Mouse (Mus musculus) neural tube, embryonic 14.5 days (tissue): ENCODE measurements at regions not wholly inside any gene's neighbourhood (a gene's known extent, or its start where the extent isn't known, plus 50 kb on each side); places are given as distances from the start of the nearest gene placed in this dataset.

Experiments
- ATAC-seq: fragments of 200-750 bp; cut with Nextera tagmentation; 2 replicates; pipeline ENCODE4 v1.8.0; 2017; ENCODE audit warnings: low read depth, mild to moderate bottlenecking, moderate TSS enrichment, moderate library complexity
- H3K27ac ChIP-seq: fragments of 300-500 bp; sonication (generic); 2 replicates; pipeline ENCODE4 v1.5.1; 2014; ENCODE audit warnings: low read depth, mild to moderate bottlenecking, control low read depth, low read length, moderate library complexity, mixed read lengths
- H3K27me3 ChIP-seq: fragments of 300-500 bp; sonication (generic); 2 replicates; pipeline ENCODE4 v1.6.1; 2014; ENCODE audit warnings: low read length; ENCODE audit not compliant: control insufficient read depth, insufficient read depth
- H3K36me3 ChIP-seq: fragments of 300-500 bp; sonication (generic); 2 replicates; pipeline ENCODE4 v1.6.1; 2014; ENCODE audit warnings: low read length, mixed read lengths; ENCODE audit not compliant: control insufficient read depth, insufficient read depth
- H3K4me1 ChIP-seq: fragments of 300-500 bp; sonication (generic); 2 replicates; pipeline ENCODE4 v1.6.1; 2014; ENCODE audit warnings: low read length; ENCODE audit not compliant: control insufficient read depth, insufficient read depth
- H3K4me2 ChIP-seq: fragments of 300-500 bp; sonication (generic); 2 replicates; pipeline ENCODE4 v1.6.1; 2014; ENCODE audit warnings: mild to moderate bottlenecking, low read depth, low read length, control low read depth
- H3K4me3 ChIP-seq: fragments of 300-500 bp; sonication (generic); 2 replicates; pipeline ENCODE4 v1.5.1; 2014; ENCODE audit warnings: low read depth, low read length, control low read depth, mixed read lengths
- H3K9ac ChIP-seq: fragments of 300-500 bp; sonication (generic); replicated peaks from 2 replicates; pipeline ENCODE4 v1.6.1; 2014; ENCODE audit warnings: low read depth, mild to moderate bottlenecking, control low read depth, low read length, mixed read lengths
- H3K9me3 ChIP-seq: fragments of 300-500 bp; sonication (generic); 2 replicates; pipeline ENCODE4 v1.6.1; 2016; ENCODE audit warnings: low read length; ENCODE audit not compliant: control insufficient read depth
- WGBS: fragments of 180-500 bp; shearing (Covaris S2); extraction: QIAGEN DNeasy Blood & Tissue Kit; methylation state at CpG from one replicate; pipeline ENCODE4 v1.1.7; 2014; 5-methylcytosine and 5-hydroxymethylcytosine counted together

DNA sequence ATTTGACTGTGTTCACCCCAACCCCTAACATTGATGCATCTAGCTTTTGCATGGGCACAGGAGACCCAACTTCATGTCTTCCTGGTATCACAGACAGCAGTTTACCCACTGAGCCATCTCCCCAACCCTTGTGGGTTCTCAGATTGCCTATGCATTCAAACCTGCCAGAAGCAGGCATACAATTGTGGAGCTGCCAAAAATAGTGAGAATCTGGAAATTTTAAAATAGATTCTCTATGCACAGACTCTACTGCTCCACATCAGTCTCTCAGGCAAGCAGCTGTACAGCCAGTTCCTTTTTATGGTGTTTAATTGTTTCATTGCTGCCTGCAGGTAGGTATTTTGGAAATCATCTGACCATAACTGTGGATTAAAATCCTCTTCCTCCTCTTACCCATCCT is 129.9 kb upstream of the Gls start:
- Histone ChIP-seq H3K9me3 (no peaks in the 10 kb centered on the region), H3K27ac (no peak overlapping the region), H3K4me1 (no peaks in the 10 kb centered on the region), H3K9ac (no peak overlapping the region), H3K4me2 (no peak overlapping the region), H3K4me3 (no peak overlapping the region), H3K27me3 (no peaks in the 10 kb centered on the region), H3K36me3 (no peaks in the 10 kb centered on the region)
- no peak for ATAC-seq

DNA sequence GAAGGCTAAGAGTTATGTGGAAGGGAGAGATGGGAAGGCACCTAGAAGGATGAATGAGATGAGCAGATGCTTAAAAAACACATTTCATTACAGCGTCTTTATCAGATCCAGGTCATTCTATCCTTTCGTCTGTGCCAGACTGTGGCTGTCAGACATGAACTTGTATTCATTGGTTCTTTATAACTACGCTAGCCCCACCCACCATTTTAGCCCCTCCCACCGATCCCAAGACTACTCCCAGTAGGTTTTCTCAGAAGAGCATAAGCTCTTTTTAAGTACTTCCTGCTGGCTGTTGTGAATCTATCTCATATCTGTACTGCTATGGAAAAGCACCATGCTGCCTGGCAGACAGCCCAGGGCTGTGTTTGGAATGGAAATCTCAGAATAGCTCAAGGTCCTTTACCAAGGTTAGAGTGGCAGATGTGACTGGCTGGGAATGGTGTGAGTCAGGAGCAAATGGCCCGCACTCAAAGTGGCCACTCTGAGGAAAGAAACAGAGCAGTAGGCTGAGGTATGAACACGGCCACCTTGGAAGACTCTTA is 121.1 kb upstream of the Gls start:
- Histone ChIP-seq H3K4me2 (no peak overlapping the region), H3K4me1 (no peaks in the 10 kb centered on the region), H3K4me3 (no peak overlapping the region), H3K27me3 (no peaks in the 10 kb centered on the region), H3K36me3 (no peaks in the 10 kb centered on the region), H3K9ac (no peak overlapping the region), H3K9me3 (no peaks in the 10 kb centered on the region), H3K27ac (no peak overlapping the region)
- 92% methylated on average over 6 of the region's 6 CpGs for WGBS
- ATAC-seq: no peak

DNA sequence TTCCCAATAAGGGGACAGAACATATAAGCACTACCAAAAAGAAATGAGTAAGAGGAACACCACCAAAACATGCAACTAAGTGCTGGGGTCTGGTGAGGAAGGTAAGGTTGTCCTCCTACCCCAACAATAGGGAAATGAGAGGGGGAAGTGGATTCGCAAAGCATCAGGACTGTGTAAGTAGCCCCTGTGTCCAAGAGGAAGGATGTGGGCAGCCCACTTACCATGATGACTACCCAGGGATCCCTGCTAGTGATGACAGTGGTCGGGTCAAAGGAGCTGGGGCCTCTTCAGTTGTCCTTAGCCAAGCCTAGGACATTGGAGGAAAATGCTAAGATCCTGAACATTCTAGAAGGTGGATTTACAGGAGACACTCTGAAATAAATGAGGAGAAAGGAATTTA is 109.1 kb upstream of the Gls start:
- Histone ChIP-seq H3K27ac (no peak overlapping the region), H3K4me1 (no peaks in the 10 kb centered on the region), H3K9me3 (no peaks in the 10 kb centered on the region), H3K9ac (no peak overlapping the region), H3K4me3 (no peak overlapping the region), H3K27me3 (no peaks in the 10 kb centered on the region), H3K4me2 (no peak overlapping the region), H3K36me3 (no peaks in the 10 kb centered on the region)
- WGBS: 90% methylated on average over 2 of the region's 2 CpGs
- ATAC-seq: no peak

DNA sequence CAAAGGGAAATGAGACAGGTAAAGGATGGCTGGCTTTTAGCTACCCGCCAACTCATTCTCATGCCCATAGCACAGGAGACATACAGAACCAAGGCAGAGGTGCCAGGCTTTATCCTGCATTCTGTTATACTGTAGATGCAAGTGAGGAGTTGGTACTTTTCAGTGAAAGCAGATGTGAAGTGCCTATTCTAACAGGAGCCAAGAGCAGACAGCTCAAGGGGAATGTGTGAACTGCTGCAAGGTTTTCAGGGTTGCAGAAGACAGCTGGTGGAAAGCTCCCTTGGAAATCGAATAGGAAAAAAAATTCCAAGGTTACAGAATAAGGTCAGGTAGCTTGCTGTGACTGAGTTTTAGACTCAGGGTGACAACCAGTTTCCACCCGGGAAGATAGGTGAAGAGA is 105.7 kb upstream of the Gls start:
- Histone ChIP-seq H3K27me3 (no peaks in the 10 kb centered on the region), H3K9ac (no peak overlapping the region), H3K27ac (no peak overlapping the region), H3K4me2 (no peak overlapping the region), H3K4me3 (no peak overlapping the region), H3K36me3 (no peaks in the 10 kb centered on the region), H3K4me1 (no peaks in the 10 kb centered on the region), H3K9me3 (no peaks in the 10 kb centered on the region)
- 82% methylated on average over 3 of the region's 3 CpGs for WGBS
- ATAC-seq: no peak

DNA sequence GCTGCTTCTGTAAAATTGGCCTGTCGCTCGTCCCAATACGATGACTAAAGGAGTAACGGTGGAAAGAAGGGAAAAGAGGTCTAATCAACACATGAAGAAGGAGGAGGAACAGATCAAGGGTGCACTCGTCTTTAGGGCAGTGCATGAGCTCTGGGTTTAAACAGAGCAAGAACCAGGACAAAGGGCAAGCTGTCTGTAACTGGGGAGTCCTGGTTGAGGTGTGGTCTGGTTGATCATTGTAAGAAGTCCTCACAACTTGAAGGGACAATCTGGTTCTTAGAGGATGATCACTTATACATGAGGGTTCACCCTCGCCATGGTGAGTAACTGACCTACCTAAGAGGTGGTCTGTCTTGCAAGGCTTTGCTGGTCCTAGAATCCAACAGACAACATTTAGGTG is 105.2 kb upstream of the Gls start:
- no peaks in the 10 kb centered on the region for H3K36me3 ChIP-seq
- H3K4me1 ChIP-seq: no peaks in the 10 kb centered on the region
- no peak overlapping the region for H3K27ac ChIP-seq
- H3K27me3 ChIP-seq: no peaks in the 10 kb centered on the region
- H3K9ac ChIP-seq: no peak overlapping the region
- 89% methylated on average over 6 of the region's 6 CpGs for WGBS
- no peak overlapping the region for H3K4me3 ChIP-seq
- no peak overlapping the region for H3K4me2 ChIP-seq
- H3K9me3 ChIP-seq: no peaks in the 10 kb centered on the region
- ATAC-seq: no peak

DNA sequence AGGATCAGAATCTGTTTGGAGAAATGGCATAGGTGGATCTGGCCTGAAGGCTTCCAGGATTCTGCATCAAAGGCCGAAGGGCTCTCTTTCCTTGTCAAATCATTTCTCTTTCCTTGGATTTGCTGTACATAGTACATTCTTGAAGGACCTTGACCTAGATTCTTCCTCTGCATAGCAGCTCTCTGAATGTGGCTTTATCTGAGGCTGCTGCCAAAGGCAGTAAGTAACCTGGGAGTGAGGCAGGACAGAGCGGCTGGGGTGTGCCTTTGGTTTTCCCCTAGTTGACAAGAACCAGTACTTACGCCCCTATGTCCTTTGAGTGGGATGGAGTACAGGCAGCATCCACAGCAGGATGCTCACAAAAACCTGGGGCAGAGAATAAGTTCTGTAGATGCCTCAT is 103.7 kb upstream of the Gls start:
- no peak overlapping the region for H3K27ac ChIP-seq
- no peak overlapping the region for H3K4me2 ChIP-seq
- ATAC-seq: no peak
- no peaks in the 10 kb centered on the region for H3K36me3 ChIP-seq
- WGBS: 92% methylated on average over 3 of the region's 3 CpGs
- H3K9ac ChIP-seq: no peak overlapping the region
- no peak overlapping the region for H3K4me3 ChIP-seq
- no peaks in the 10 kb centered on the region for H3K27me3 ChIP-seq
- no peaks in the 10 kb centered on the region for H3K4me1 ChIP-seq
- H3K9me3 ChIP-seq: no peaks in the 10 kb centered on the region

DNA sequence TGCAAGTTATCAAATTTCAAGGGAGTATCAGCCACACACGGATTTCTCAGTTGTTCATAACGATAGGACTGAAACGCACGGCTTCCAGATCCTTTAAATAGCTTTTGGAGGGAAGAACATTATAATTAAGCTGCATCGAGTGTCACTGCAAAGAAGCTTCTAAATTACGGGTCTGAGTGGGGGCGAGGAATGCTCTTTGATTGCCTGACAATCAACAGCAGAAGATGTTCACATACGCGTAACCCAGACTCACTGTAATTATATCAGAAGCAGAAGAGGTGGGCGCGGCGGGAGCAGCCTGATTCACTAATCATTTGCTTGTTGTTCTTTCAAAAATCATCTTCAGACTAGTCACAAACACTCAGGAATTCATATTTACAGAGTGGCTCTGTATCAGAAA is 99.0 kb upstream of the Gls start:
- H3K27ac ChIP-seq: no peak overlapping the region
- no peaks in the 10 kb centered on the region for H3K36me3 ChIP-seq
- H3K9ac ChIP-seq: no peak overlapping the region
- no peak overlapping the region for H3K4me2 ChIP-seq
- no peaks in the 10 kb centered on the region for H3K4me1 ChIP-seq
- H3K4me3 ChIP-seq: no peak overlapping the region
- 79% methylated on average over 12 of the region's 12 CpGs for WGBS
- ATAC-seq: no peak
- no peaks in the 10 kb centered on the region for H3K27me3 ChIP-seq
- no peaks in the 10 kb centered on the region for H3K9me3 ChIP-seq

DNA sequence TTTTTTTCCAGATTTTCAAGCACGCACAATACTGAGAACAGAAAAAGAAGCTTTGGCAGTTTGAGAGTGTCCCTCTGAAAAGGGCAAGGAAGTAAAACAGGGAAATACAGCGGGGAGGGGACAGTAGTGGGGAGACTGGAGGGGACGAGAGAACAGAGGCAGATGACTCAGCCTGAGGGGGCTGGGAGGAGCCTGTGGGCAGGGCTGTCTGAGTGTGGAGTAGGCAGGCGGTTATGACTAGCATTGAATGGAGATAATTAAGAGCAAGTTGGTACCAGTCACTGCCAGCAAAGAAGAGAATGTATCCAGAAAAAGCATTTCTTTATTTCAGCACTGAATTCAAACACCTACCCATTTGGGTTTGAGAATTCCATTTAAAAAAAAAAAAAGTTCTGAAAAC is 98.4 kb upstream of the Gls start:
- WGBS: 41% methylated on average over 4 of the region's 4 CpGs
- no peak for ATAC-seq
- no peak overlapping the region for H3K27ac ChIP-seq
- H3K4me1 ChIP-seq: no peaks in the 10 kb centered on the region
- H3K27me3 ChIP-seq: no peaks in the 10 kb centered on the region
- H3K4me2 ChIP-seq: no peak overlapping the region
- no peaks in the 10 kb centered on the region for H3K36me3 ChIP-seq
- H3K9ac ChIP-seq: no peak overlapping the region
- H3K9me3 ChIP-seq: no peaks in the 10 kb centered on the region
- no peak overlapping the region for H3K4me3 ChIP-seq

DNA sequence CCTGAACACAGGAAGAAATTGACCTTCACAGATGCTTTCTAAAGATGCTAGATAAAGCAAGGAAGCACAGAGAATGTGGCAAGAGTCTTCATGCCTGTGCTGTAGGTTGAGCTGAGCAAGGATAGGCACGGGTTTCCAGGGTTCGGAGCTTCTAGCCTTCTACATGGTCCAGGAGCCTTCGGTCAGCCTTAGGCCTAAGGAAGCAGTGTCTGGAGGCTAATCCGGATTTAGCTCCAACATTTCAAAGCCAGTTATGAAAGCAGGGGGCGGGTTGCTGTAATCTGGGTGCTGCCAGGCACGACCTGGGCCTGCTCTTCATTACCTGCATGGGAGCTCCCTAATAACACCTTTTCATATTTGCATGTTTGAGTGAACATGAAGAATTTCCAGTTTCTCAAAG is 97.5 kb upstream of the Gls start:
- Histone ChIP-seq H3K4me1 (no peaks in the 10 kb centered on the region), H3K4me2 (no peak overlapping the region), H3K36me3 (no peaks in the 10 kb centered on the region), H3K9ac (no peak overlapping the region), H3K4me3 (no peak overlapping the region), H3K27me3 (no peaks in the 10 kb centered on the region), H3K27ac (no peak overlapping the region), H3K9me3 (no peaks in the 10 kb centered on the region)
- 86% methylated on average over 6 of the region's 6 CpGs for WGBS
- no peak for ATAC-seq

DNA sequence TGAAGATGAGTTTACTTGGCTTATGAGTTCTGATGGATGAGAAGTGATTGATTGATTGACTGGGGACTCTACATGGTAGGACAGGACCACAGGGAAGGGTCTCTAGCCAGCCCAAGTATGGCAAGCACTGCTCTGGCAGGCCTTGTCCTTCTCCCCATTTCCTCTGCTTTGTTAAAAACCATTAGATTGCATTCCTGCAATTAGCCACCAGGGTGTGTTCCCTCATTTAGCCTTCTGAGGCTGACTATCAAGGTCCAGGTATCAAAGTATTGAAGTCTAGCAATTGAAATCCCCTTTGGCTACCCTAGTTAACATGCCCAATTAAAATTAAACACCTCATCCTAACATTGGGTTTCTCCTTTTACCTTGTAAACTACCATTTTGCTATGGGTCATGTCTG is 95.5 kb upstream of the Gls start:
- H3K27me3 ChIP-seq: no peaks in the 10 kb centered on the region
- no peak overlapping the region for H3K4me2 ChIP-seq
- H3K36me3 ChIP-seq: no peaks in the 10 kb centered on the region

More for the DNA sequence above, 95.5 kb upstream of the Gls start:
- Histone ChIP-seq H3K27ac (no peak overlapping the region), H3K4me3 (no peak overlapping the region), H3K4me1 (no peaks in the 10 kb centered on the region), H3K9ac (no peak overlapping the region), H3K9me3 (no peaks in the 10 kb centered on the region)
- no peak for ATAC-seq
